Mouse (Mus musculus): ENCODE measurements around the gene Tsen54.

Tsen54 gene

DNA sequence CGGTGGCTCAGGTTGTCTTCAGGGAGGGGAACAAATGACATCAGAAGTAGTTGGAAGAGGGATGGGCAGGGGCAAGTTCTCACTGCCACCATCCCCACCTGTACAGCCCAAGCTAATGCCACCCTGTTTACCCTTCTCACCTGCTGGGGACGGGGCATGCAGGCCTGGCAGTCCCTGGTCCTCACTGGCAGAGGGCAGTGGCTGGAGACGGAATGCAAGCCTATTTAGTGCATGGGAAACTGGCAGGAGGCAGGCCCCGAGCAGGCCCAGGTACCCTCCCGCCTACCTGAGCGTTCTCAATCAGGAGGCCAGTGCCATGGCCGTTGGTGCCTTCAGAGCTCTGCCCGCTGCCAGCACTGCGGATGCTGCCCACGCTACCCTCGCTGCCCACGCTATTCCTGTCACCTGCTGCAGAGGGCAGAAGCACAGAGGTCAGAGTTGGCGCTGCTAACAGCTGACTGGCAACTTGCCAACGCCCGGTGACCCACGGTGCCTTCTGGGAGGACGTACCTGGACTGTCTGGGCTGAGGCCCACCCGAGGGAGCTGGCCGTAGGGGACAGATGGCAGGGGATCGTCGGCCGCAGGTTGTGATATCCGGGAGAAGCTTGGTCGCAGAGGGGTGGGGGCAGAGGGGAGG is 11.3 kb upstream of the Tsen54 start:
- DNase-seq (ENCODE audit: low spot score), result no peak

GRCm38 (mm10) chr11:115805005-115805404 is 9.5 kb upstream of the Tsen54 start:
- no peak for DNase-seq (ENCODE audit: low spot score)

- no peak for DNase-seq (ENCODE audit: low spot score)
Observed at GRCm38 (mm10) chr11:115806154-115806553, 8.4 kb upstream of the Tsen54 start.

DNA sequence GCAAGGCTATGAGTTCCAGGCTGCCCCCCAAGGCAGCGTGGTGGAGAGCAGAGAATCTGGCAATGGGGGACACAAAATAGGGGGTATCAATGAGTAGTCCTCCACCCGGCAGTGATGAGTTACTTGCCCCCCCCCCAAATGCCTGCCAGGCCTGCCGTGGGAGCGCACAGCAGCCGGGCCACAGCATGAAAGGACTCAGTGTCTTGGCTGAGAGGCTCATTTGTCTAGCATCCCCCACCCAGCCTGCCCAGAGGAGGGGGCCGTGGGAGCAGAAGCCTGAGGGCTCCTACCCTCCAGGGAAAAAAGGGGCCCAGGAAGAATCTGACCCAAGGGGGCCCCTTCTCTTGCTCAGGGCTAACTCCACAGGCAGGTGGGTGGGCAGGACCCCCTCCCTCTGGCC is 7.2 kb upstream of the Tsen54 start:
- no peak for DNase-seq (ENCODE audit: low spot score)

DNA sequence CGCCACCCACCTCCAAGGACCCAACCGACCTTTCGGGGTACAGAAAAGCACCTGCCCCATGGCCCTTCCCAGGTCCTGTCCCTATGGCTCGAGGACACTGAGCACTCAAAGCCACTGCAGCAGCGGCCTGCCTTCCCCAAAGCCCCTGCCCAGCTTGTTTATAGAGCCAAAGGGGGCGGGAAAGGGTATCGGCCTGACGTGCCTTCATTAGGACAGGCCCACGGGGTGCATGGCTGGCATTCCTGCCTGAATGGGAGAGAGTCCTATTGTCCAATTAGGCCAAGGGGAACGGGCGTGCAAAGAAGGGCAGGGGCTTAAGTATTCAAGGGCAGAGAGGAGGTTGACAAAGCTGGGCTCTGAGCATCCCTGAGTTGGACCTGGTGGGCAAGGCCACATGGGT is 6.6 kb upstream of the Tsen54 start:
- no peak for DNase-seq (ENCODE audit: low spot score)

GRCm38 (mm10) chr11:115808696-115809310 is 5.7 kb upstream of the Tsen54 start:
- DNase-seq (ENCODE audit: low spot score), result no peak

DNA sequence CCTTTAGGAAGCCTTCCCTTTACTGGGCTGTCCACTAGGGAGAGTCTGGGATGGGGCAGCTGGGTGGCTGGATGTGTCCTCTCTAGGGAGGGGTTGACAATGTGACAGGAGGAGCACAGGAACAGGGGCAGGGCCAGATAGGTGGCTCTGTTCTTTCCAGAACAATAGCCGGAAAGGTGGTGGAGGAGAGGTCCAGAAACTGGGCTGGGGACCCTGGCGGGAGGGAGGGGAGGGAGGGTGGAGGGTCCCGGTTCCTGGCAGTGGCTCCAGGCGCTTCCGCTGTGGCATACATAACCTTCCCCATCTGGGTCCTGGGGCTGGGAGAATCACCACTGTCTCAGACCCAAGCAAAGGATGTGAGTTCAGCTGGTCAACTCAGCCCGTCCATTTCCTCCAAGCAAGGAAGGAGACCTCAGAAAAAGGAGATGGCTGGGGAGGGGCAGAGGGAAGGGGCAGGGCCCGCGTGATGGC is 5.2 kb upstream of the Tsen54 start:
- no peak for DNase-seq (ENCODE audit: low spot score)

DNA sequence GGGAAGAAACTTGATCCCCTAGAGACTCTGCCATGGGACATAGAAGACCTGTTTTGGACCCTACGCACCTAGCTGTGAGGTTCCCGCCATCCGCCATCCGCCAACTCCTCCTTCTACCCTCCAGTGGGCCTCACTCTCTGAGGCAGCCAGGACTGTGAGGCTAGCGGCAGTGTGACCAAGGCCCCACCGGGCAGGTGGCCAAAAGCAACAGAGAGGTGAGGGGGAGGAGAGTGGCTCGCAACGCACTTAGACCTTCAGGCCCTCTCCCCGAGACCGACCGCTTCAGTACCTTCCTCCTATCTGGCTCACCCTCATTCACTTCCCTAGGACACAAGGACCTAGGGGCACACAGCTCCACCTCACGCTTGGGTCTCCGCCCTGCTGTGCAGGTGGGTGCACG is 4.1 kb upstream of the Tsen54 start:
- peak; percentile 77 for DNase-seq (ENCODE audit: low spot score)

GRCm38 (mm10) chr11:115811381-115812093 is 3.0 kb upstream of the Tsen54 start:
- DNase-seq (ENCODE audit: low spot score), result no peak

GRCm38 (mm10) chr11:115812095-115812494 is 2.4 kb upstream of the Tsen54 start:
- no peak for DNase-seq (ENCODE audit: low spot score)

DNA sequence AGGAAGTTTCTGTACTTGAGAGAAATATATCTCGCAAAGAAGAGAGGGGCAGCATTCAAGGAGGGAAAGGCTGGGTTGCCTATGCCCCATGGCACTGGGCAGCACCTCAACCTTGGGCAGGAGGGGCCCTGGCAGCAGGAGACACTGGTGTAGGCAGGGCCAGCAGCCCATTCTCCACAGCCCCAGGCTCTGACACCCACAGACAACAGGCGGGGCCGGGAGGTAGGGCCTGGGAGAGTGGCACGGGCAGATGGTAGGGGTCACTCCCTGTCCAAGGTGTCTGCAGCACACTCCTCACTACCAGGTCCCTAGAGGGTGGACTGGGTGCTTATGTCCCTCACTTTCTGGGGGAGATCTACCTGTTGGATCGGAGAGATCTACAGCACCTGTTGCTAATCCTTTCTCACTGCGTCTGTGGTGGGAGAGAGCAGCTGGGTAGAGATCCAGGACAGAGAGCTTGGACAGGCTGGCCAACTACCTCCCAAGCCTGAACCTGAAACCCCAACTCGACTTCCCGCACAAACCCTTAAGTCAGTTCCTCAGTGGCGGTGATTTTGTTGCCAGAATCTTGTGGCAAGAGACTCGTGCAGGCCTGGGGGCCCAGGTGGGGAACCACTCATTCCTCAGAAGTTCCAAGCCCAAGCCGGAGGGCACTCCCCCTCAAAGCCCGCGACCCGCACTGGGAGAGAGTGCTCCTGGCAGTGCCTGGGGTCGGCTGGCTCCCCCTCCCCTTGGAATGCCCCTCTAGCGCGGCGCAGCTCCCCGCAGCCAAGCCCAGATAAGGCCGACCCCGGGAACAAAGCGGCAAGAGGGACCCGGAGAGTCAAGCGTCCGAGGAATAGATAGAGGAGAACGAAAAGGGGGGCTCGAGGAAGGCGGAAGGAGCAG is 1.7 kb upstream of the Tsen54 start:
- DNase-seq (ENCODE audit: low spot score), result peak; percentile 48

- DNase-seq (ENCODE audit: low spot score), result peak; percentile 98
Observed at GRCm38 (mm10) chr11:115813507-115814296, 822 bp upstream of the Tsen54 start, which contains the start of gene Caskin2. Caskin2 (minus strand) TSS chr11:115813639.

- no peak for DNase-seq (ENCODE audit: low spot score)
Observed at GRCm38 (mm10) chr11:115817331-115817730, 2.8 kb downstream of the Tsen54 start.

- DNase-seq (ENCODE audit: low spot score), result no peak
Observed at GRCm38 (mm10) chr11:115819915-115820623, 5.5 kb downstream of the Tsen54 start.

DNA sequence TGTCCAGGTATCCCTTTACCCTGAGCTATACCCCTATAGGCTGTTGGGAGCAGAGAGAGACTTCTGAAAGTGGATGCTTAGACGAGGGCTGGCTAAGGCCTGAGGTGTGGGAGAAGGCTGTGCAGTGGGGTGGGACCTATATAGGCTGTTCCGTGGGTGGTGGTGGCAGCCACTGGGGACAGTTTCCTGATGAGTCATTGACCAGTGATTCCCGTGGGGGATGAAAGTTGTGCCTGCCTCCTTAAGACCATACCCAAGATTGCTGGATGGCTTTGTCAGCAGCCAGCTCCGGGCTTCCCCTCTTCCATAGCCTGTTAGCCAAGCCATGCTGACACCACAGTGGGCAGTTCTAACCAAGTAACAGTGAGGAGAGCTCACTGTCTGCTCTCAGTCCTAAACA is 6.5 kb downstream of the Tsen54 start:
- DNase-seq (ENCODE audit: low spot score), result no peak

DNA sequence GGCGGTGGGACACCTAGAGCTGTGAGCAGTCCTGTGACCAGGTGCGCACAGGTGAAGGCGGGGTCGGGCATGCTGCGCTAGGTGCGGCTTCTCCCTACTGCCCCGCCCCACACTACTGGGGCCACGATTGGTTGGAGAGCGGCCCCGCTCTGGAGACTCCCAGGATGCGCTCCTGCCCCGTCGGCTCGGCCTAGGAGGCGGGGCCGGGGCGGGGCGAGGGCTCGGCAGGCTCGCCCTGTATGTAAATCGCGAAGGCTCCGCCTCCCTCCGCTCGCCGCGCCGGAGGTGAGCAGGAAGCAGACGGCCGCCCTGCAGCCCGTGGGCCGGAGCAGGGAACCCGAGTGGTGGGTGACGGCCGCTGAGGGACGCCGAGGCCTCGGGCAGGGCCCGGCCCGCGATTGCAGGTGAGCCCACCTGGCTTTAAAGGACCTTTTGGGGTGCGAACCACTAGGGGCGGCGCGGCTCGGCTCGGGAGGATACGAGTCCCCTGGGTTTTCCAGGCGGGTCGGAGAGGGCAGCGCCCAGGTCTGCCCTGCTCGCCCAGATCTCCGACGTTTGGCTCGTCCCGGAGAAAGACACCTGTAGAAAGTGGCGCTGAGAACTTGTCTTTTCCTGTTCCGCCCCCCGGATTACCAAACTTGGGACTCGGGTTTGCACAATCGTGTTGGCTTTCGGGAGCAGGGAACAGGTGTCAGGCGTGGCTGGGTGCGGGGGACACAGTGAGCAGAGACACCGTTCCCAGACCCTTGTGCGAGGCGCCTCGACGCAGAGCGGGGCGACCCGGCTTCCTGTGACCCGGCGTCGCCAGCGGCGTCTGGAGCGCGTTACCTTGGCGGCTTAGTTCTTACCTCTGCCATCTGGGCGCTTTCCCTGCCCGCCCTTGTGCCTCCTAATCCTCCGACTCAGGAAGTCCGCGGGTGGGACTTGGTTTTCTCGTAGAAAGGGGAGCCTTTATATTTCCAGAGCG is 9.5 kb downstream of the Tsen54 start, which contains the start of gene Llgl2:
Gene Llgl2 (plus strand): TSS at position 276 of the 967 bp plus-strand sequence.
- DNase-seq (ENCODE audit: low spot score), result peak; percentile 90

GRCm38 (mm10) chr11:115824813-115825212 is 10.3 kb downstream of the Tsen54 start:
- DNase-seq (ENCODE audit: low spot score), result no peak

DNA sequence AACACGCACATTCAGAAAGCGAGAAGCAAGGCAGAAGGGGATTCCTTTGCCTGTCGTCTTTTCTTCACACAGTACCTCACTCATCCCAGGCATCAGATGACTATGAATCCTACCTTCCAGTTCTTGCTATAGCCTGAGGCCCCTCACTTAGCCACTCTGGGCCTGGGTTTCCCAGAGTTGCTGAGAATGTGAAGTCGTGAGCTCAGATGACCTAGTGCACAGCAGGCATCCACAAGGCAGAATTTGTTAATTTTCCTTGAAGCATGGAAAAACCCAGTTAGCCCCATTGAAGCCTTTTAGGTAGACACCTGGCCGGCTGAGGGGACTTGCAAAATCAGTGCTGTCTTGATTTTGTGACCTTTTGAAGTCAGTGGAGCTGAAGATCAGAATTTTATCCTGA is 12.0 kb downstream of the Tsen54 start:
- DNase-seq (ENCODE audit: low spot score), result no peak

DNA sequence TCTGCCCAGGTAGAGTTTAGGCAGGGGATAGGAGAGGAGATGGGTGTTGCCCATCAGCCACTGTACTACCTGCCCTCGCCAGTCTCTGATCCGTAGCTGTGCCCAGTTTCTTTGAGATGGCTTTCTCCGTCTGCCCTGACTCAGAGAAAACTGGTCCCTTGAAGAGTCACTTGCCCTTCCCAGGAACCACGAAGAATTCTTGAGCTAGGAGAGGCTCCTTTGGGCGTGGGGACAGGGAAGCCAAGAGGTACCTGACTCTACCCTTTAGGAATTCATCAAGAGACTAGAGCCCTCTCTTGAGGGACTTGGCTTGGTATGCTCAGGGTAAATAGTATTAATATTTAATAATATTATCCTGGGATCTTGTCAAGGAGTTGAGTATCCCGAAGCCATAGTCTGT is 13.1 kb downstream of the Tsen54 start:
- DNase-seq (ENCODE audit: low spot score), result no peak
